Mouse (Mus musculus) B cell, adult 62 days (primary cell): ENCODE data around the gene Lyz1. TPM values are rescaled to one million over a fixed set of nuclear protein-coding genes. Genes with fewer than 3 reads are reported as not detected.

Experiments used
- total RNA-seq: library from RNA; stranded (reverse); gene quantifications from 4 replicates; pipeline ENCODE4 v1.2.4, GENCODE M21; 2023

Lyz1 gene
- total RNA-seq, result 0.77 to 1.1 TPM (median 0.91 TPM) in 3 of 4 replicates, not detected in the other

DNA sequence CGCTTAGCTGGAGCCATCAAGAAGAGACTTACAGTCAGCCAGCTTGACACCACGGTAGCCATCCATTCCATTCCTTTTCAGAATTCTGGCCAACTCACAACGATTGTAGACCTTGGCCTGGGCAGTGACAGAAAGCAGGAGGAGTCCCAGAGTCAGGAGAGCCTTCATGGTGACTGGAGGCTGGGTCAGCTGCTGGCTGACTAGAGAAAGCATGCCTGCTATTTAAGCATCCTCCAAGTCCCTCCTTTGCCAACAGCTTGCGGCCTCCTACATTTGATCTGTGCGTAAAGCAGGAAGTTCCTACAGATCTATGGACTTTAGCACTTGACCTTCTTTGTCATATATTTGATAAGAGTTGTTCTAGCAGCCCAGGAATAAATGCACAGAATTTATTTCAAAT is at the start of gene Lyz1:
Lyz1 (minus strand) TSS at position 198 of the 400 bp plus-strand sequence.

DNA sequence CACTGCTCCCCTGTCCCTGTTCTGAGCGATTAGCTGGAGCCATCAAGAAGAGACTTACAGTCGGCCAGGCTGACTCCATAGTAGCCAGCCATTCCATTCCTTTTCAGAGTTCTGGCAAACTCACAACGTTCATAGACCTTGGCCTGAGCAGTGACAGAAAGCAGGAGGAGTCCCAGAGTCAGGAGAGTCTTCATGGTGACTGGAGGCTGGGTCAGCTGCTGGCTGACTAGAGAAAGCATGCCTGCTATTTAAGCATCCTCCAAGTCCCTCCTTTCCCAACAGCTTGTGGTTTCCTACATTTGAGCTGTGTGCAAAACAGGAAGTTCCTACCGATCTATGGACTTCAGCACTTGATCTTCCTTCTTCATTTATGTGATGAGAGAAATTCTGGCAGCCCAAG is 10.6 kb downstream of the Lyz1 start, which contains the start of gene Lyz2:
Lyz2 (minus strand) TSS at position 273 of the 400 bp plus-strand sequence.

DNA sequence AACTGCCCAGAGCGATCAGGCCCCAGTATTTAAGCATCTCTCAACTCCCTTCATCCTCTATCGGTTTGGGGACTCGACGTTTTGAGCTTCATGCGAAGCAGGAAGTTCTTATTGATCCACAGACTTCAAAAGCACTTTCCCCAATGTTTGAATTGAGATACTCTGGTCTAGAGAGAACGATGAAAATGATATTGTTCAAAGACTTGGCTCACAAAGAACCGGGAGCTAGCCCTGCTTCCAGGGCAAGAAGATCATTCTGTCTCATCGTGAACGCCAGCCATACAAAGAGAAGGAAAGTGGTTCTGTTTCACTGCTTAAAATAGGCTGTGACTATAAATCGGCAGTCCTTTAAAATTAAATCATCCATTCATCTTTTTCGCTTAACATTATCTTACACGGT is 54.1 kb downstream of the Lyz1 start, which contains the start of gene 9530003J23Rik:
9530003J23Rik (minus strand) TSS at position 101 of the 400 bp plus-strand sequence.

Other genes with a start within 250 kb of the Lyz1 start
- gene Lrrc10, start 247.5 kb downstream of the Lyz1 start, total RNA-seq, result not detected in 4 replicates
- gene Cct2, start 229.1 kb downstream of the Lyz1 start, total RNA-seq, result 260 to 285 TPM (median 275 TPM) in 4 replicates
- gene Frs2, start 144.3 kb downstream of the Lyz1 start, total RNA-seq, result 24.7 to 30.0 TPM (median 28.2 TPM) in 4 replicates
- 110 to 119 TPM (median 115 TPM) in 4 replicates for gene Yeats4, start 68.4 kb downstream of the Lyz1 start, total RNA-seq
- not detected in 4 replicates for gene 9530003J23Rik, start 54.2 kb downstream of the Lyz1 start, total RNA-seq
- 6.3 to 13.8 TPM (median 8.8 TPM) in 4 replicates for gene Lyz2, start 10.5 kb downstream of the Lyz1 start, total RNA-seq
- gene Cpsf6, start 87.1 kb upstream of the Lyz1 start, total RNA-seq, result 131 to 150 TPM (median 141 TPM) in 4 replicates